Mouse (Mus musculus) gastrocnemius, postnatal 4 days (tissue): Measurements from ENCODE around the gene Has1. TPM values are rescaled to one million over a fixed set of nuclear protein-coding genes. Genes with fewer than 3 reads are reported as not detected.

ENCODE experiments used
- DNase-seq, 2 experiments: peaks; one replicate each; pipeline ENCODE4 v3.0.0; 2021 to 2022; ENCODE audit warnings: low spot score in 2 of 2, mixed read lengths in 2 of 2
- long read RNA-seq, 2 experiments: library from polyadenylated mRNA; stranded (forward); transcript quantifications; one replicate each; pipeline ENCODE4 v2.0.0; 2021
- total RNA-seq, 2 experiments: library from RNA; stranded (reverse); gene quantifications; 2 replicates each; pipeline ENCODE4 v1.2.3; 2021

Has1 gene
- total RNA-seq, result under 1 TPM; 0.18 to 0.69 TPM
- long read RNA-seq, experiment 1, result 0 reads
- long read RNA-seq, experiment 2, result 0 reads

- DNase-seq, result no peak
Measured at GRCm38 (mm10) chr17:17855064-17855838, at the start of gene Has1. Gene Has1 (minus strand): TSS chr17:17855205.

GRCm38 (mm10) chr17:17900768-17901167, 45.8 kb upstream of the Has1 start:
- no peak for DNase-seq

- DNase-seq, result no peak
Measured at GRCm38 (mm10) chr17:17899268-17899667, 44.3 kb upstream of the Has1 start.

GRCm38 (mm10) chr17:17896039-17896438, 41.0 kb upstream of the Has1 start:
- peak in 1 of 2 experiments; percentile 22 for DNase-seq

GRCm38 (mm10) chr17:17889732-17890425, 34.9 kb upstream of the Has1 start:
- no peak for DNase-seq

- DNase-seq, result no peak
Measured at GRCm38 (mm10) chr17:17887774-17888248, 32.8 kb upstream of the Has1 start, which contains the start of the genes Fpr2 and Fpr3. Gene Fpr2 (plus strand): TSS chr17:17887824. Gene Fpr3 (plus strand): TSS chr17:17887852.

GRCm38 (mm10) chr17:17883840-17884239, 28.8 kb upstream of the Has1 start, which contains the start of gene Fpr1:
Gene Fpr1 (minus strand): TSS chr17:17883940.
- DNase-seq, result no peak

GRCm38 (mm10) chr17:17882672-17883071, 27.7 kb upstream of the Has1 start:
- DNase-seq, result no peak

- no peak for DNase-seq
Measured at GRCm38 (mm10) chr17:17879347-17879746, 24.3 kb upstream of the Has1 start.

- DNase-seq, result no peak
Measured at GRCm38 (mm10) chr17:17871697-17872096, 16.7 kb upstream of the Has1 start.

GRCm38 (mm10) chr17:17870892-17871550, 16.0 kb upstream of the Has1 start:
- no peak for DNase-seq

GRCm38 (mm10) chr17:17866801-17867469, 11.9 kb upstream of the Has1 start:
- no peak for DNase-seq

GRCm38 (mm10) chr17:17865168-17865567, 10.2 kb upstream of the Has1 start:
- DNase-seq, result no peak

- DNase-seq, result no peak
Measured at GRCm38 (mm10) chr17:17862360-17862759, 7.4 kb upstream of the Has1 start.

GRCm38 (mm10) chr17:17860110-17860509, 5.1 kb upstream of the Has1 start:
- no peak for DNase-seq

- no peak for DNase-seq
Measured at GRCm38 (mm10) chr17:17857446-17857845, 2.4 kb upstream of the Has1 start.

GRCm38 (mm10) chr17:17856612-17857011, 1.6 kb upstream of the Has1 start:
- no peak for DNase-seq

- DNase-seq, result no peak
Measured at GRCm38 (mm10) chr17:17849906-17850712, 4.9 kb downstream of the Has1 start.

- DNase-seq, result no peak
Measured at GRCm38 (mm10) chr17:17848988-17849387, 6.0 kb downstream of the Has1 start.
